Mouse (Mus musculus): ENCODE results near the gene Acadl. TPM values are rescaled to one million over a fixed set of nuclear protein-coding genes. Genes with fewer than 3 reads are reported as not detected.

The Acadl gene
- total RNA-seq, 2 experiments from 2014 or later, result 30.0 to 33.0 TPM

DNA sequence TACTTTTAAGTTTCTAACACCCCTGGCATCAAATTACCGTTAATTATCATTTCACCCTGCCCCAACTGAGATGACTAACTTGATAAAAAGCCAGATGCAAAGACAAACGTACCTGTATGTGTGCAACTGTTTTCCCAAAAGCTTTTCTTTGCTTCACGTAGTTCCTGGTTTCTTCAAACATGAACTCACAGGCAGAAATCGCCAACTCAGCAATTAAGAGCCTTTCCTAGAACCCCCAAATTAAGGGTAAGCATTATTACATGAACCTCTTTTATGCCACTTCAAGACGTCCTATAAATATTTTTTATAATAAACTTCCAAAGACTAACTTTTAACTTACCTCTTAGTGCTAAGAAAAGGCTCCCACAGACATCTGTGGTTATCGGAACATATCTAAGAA lies 21.6 kb downstream of the Acadl start:
- intact Hi-C loops (cut with DNase I), result no loop called here
- no peak for DNase-seq (ENCODE audit: low spot score in 2 of 2)

GRCm38 (mm10) chr1:66839755-66840438 lies 23.2 kb downstream of the Acadl start:
- intact Hi-C loops (cut with DNase I), result loop anchor here (5.0 kb wide), 1 partner anchor 88 kb away; no protein-coding TSS in a partner anchor
- DNase-seq (ENCODE audit: low spot score in 2 of 2), result no peak

DNA sequence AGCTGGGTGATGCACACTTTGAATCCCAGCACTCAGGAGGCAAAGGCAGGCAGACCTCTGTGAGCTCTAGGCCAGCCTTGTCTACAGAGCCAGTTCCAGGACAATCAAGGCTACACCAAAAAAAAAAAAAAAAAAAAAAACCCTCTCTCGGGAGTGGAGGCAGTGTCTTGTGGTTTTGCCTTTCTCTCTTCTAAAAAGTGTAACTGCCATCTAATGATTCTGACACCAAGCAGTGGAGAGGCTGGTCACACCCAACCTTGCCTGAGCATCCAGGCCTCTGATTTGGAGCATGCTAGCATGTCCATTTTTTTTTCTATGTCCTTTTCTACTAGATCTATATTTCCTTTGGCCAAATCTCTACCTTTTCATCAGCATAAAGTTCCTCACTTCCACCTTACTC lies 23.9 kb downstream of the Acadl start:
- DNase-seq (ENCODE audit: low spot score in 2 of 2), result no peak
- intact Hi-C loops (cut with DNase I), result loop anchor here (5.0 kb wide), 1 partner anchor 87 kb away; no protein-coding TSS in a partner anchor

- intact Hi-C loops (cut with DNase I), result loop anchor here (5.0 kb wide), 1 partner anchor 86 kb away; no protein-coding TSS in a partner anchor
- peak; percentile 66 to 73 for DNase-seq (ENCODE audit: low spot score in 2 of 2)
These were observed 24.7 kb downstream of the Acadl start for GRCm38 (mm10) chr1:66838184-66839042.

- intact Hi-C loops (cut with DNase I), result loop anchor here (5.0 kb wide), 1 partner anchor 85 kb away; no protein-coding TSS in a partner anchor
These were observed 25.9 kb downstream of the Acadl start for GRCm38 (mm10) chr1:66837207-66837606.

GRCm38 (mm10) chr1:66832636-66833165 lies 30.4 kb downstream of the Acadl start:
- intact Hi-C loops (cut with DNase I), result no loop called here
- DNase-seq (ENCODE audit: low spot score in 2 of 2), result no peak

More at GRCm38 (mm10) chr1:66837207-66837606, 25.9 kb downstream of the Acadl start:
- no peak for DNase-seq (ENCODE audit: low spot score in 2 of 2)

DNA sequence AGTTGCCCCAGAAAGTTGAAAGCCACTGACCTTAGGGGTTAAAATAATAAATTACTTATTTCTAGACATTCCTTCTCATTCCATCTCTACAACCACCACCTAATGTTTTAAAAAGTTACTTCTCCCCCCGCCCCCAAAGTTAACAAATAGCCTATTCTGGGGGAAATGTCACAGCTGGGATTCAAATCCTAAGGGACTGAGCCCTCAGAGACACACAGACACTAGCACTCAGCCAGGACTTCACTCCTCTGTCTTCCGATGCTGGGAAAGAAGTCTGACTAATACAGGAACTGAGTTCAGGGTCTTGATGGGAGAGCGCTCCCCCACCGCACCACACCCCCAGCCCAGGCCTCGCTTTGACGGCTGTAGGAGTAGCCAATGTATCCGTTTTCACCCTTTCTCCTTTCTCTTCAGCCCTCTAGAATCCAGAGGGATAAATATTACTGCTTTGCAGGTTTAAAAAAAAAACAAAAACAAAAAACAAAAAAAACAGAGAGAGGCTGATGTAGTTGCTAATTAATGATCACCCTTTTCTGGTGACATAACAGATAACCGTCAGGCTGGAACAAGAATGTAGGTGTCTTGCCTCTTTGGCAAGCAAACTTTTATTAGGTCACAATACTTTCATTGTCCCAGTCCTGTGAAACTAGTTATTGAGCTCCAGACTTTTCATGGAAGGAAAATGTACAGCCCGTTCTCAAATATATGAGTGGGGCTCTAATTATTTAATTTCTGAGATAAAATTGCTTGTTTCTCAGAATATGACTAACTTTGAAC lies 31.1 kb downstream of the Acadl start:
- DNase-seq (ENCODE audit: low spot score in 2 of 2), result no peak
- intact Hi-C loops (cut with DNase I), result no loop called here

- intact Hi-C loops (cut with DNase I), result no loop called here
- no peak for DNase-seq (ENCODE audit: low spot score in 2 of 2)
These were observed 33.5 kb downstream of the Acadl start for GRCm38 (mm10) chr1:66829400-66830080.

DNA sequence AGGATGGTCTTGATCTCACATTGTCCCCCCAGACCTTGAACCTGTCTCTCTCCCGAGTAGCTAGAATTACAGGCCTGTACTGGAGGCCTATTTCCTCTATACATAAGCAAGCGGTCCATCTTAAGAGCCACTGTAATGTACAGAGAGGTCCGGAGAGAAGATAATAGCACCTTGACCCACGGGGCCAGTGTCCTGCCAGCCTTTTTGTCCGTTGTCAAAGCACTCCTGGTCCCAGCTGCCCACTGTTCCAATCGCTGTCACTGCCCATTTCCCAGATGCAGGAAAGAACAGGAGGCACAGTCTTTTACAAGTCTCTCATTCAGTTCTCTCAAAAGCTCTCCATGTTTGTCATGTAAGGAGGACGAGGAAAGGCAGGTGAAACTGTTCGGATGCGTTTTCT lies 41.1 kb downstream of the Acadl start:
- intact Hi-C loops (cut with DNase I), result no loop called here

GRCm38 (mm10) chr1:66820241-66820640 lies 42.8 kb downstream of the Acadl start:
- intact Hi-C loops (cut with DNase I), result no loop called here
- no peak for DNase-seq (ENCODE audit: low spot score in 2 of 2)

More for the DNA sequence above, 41.1 kb downstream of the Acadl start:
- DNase-seq (ENCODE audit: low spot score in 2 of 2), result no peak

- intact Hi-C loops (cut with DNase I), result loop anchor here (5.0 kb wide), 1 partner anchor 116 kb away; the partner anchor contains the start of gene Rpe
- DNase-seq (ENCODE audit: low spot score in 2 of 2), result no peak
These were observed 45.2 kb downstream of the Acadl start for GRCm38 (mm10) chr1:66817865-66818315.

DNA sequence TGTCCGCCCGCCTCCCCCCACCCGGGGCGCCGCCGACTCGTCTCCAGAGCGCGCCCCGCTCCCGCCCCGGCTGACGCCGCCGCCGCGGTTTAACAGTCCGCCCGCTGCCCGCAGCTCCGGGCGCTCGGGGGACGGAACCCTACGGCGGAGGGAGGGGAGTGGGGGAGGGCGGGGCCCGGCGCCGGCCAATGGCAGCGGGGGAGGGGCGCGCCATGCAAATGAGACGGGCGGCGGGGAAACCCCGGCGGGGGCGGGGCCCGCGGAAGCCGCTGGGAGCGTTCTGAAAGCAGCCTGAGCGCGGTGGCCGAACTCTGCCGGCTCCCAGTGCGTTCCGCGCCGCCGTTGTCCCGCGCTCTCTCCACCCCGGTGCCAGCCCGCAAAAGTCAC lies 45.6 kb downstream of the Acadl start, which contains the start of gene Kansl1l:
Kansl1l (minus strand) TSS at position 110 of the 387 bp plus-strand sequence.
- DNase-seq (ENCODE audit: low spot score in 2 of 2), result peak; percentile 92 to 95
- intact Hi-C loops (cut with DNase I), result loop anchor here (5.0 kb wide), 1 partner anchor 115 kb away; the partner anchor contains the start of gene Rpe

DNA sequence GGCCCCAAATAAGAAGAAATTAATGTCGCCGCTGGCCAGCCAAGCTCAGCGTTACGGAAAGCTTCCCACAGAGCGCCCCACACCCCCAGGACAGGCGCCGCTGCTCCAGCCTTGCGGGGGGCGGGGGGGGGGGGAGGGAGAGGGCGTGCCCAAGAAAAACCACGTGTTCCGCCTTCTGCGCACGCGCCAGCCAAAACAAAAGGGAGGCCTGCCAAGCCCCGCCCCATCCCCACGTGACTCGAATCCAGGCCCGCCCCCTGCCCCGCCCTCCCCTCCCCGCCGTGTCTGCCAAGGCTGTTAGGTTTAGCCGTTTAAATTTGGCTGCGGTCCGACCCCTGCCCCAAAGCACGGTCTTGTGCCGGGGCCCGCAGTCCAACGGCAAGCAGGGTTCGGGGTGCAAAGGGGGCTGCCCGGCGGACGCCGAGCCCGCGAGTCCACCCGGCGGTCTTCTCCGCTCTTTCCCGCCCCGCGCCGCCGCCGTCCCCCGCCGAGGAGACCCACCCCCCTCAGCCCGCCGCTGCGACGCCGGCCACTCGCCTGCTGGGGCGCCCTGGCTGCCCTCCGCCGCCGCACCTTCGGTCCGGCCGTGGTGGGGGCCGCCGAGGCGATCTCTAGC lies 46.1 kb downstream of the Acadl start:
- peak; percentile 95 to 96 for DNase-seq (ENCODE audit: low spot score in 2 of 2)
- intact Hi-C loops (cut with DNase I), result loop anchor here (5.0 kb wide), 1 partner anchor 115 kb away; the partner anchor contains the start of gene Rpe

- DNase-seq (ENCODE audit: low spot score in 2 of 2), result peak; percentile 80
- intact Hi-C loops (cut with DNase I), result loop anchor here (5.0 kb wide), 1 partner anchor 114 kb away; the partner anchor contains the start of gene Rpe
These were observed 46.9 kb downstream of the Acadl start for GRCm38 (mm10) chr1:66815941-66816777.

DNA sequence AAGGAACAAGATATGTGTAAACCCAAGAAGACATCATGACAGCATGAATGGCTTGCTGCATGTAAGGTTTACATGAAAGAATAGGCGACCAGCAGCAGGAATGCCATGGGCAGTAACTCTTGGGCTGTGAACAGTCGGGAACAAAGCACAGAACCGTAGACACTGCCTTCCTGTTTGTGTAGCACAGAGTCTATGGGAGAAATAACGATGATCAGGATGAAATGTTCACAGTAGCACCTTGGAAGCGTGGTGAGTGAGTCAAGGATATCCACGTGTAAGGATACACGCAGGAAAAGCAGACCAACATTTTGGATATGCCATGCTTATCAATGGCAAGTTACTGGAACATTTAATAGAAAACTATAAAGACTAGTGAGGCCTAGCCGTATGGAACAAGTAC lies 48.3 kb downstream of the Acadl start:
- intact Hi-C loops (cut with DNase I), result loop anchor here (5.0 kb wide), 1 partner anchor 112 kb away; the partner anchor contains the start of gene Rpe
- no peak for DNase-seq (ENCODE audit: low spot score in 2 of 2)

DNA sequence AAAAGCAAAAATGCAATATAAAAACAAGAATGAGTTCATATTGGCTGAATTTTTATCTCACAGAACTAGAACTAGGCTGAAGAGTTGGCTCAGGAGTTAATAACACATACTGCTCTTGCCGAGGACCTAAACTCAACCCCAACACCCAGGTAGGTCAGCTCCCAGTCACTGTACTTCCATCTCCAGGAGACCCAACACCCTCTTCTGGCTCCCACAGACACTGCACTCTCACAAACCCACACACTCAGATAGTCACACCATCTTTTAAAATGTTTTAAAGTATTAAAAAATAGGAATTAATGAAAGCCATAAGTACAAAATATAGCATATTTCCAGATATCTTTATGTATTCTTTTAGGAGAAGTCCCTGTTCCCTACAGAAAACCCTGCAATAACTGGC lies 49.9 kb downstream of the Acadl start:
- DNase-seq (ENCODE audit: low spot score in 2 of 2), result no peak
- intact Hi-C loops (cut with DNase I), result no loop called here

- no peak for DNase-seq (ENCODE audit: low spot score in 2 of 2)
- intact Hi-C loops (cut with DNase I), result no loop called here
These were observed 56.3 kb downstream of the Acadl start for GRCm38 (mm10) chr1:66806821-66807220.

Data from left cerebral cortex, postnatal 36 days (tissue).